Mouse (Mus musculus): ENCODE measurements at regions not wholly inside any gene's neighbourhood (a gene's known extent, or its start where the extent isn't known, plus 50 kb on each side); places are given as distances from the start of the nearest gene placed in this dataset.

DNA sequence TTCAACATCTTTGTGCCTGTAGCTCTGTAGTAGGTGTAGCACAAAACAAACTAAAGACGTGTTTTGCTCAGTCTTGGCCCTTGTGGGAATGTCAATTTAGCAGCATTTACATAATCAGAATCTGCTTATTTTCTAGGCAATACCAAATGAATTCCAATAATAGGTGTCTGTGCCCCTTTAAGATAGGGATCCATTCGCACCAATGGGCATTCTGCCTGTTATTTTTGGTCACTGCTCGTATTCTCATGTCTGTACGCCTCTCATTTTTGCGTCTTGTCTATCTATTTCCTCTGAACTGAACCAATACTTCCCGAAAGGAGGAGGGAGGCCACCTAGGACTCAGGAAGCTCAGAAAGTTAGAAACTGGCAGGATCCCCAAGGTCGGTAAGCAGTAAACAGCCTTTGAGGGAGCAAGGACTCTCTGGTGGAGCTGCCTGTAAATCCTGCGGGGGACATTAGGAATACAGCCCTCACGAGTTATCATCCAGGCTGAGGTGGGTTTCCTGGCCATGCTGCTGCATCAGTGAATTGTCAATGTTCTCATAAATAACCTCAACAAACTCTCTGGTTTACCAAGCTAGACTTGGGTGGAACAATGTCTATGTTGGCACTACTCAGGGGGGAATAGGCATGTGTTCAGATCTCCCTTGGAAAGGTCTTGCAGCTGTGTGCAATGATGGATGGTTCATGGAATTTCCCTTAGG, 86.5 kb upstream of the 1700025G04Rik start:
- Histone ChIP-seq H3K27ac (no peak overlapping the region), H3K9ac (no peak overlapping the region), H3K36me3 (no peaks in the 10 kb centered on the region), H3K4me1 (replicated peaks) (no peaks in the 10 kb centered on the region), H3K4me3 (replicated peaks) (no peak overlapping the region), H3K27me3 (replicated peaks) (no peaks in the 10 kb centered on the region), H3K4me2 (replicated peaks) (no peak overlapping the region), H3K9me3 (no peaks in the 10 kb centered on the region)
- WGBS, result 83% methylated on average over 9 of the region's 9 CpGs
- no peak for ATAC-seq

DNA sequence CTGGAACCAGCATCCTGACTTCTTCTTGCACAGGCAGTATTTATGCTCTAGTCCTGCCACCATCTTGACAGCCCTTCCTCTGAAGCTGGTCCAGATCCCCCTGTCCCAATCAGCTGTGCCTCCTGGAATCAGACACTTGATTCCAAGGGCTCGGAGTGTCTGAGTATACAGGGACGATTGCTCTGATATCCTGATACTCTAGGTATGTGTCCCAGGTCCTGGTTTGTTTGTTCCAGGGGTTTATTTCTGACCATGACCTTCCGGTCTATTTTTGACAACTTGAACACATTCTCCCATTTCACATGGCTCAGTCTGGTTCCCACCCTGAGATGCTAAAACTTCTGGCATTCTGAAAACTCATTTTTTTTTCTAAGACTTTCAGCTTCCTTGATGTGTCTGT, 85.8 kb upstream of the 1700025G04Rik start:
- WGBS, result 88% methylated on average over 3 of the region's 3 CpGs
- no peak for ATAC-seq
- Histone ChIP-seq H3K27me3 (replicated peaks) (no peaks in the 10 kb centered on the region), H3K4me3 (replicated peaks) (no peak overlapping the region), H3K9me3 (no peaks in the 10 kb centered on the region), H3K4me2 (replicated peaks) (no peak overlapping the region), H3K27ac (no peak overlapping the region), H3K36me3 (no peaks in the 10 kb centered on the region), H3K4me1 (replicated peaks) (no peaks in the 10 kb centered on the region), H3K9ac (no peak overlapping the region)

DNA sequence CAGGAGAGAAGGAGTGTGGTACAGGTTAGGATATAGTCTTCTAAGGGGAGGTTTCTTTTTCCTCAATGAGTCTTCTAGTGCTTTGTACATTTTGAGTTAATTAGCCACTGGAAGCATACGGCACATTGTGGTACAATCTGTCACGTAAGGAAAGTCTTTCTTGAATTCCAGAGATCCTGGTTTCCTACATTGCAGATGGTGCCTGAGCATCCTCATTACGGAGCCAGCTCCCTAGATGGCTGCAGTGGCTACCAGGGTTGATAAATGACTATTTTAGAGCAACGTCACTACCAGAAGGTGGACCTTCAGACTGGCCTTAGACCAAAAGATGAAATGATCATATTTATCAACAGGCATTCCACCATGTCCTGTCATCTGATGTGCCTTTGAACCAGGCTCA, 84.5 kb upstream of the 1700025G04Rik start:
- no peak overlapping the region for H3K4me3 ChIP-seq (replicated peaks)
- H3K9me3 ChIP-seq, result no peaks in the 10 kb centered on the region
- H3K4me1 ChIP-seq (replicated peaks), result no peaks in the 10 kb centered on the region
- H3K9ac ChIP-seq, result no peak overlapping the region
- ATAC-seq, result no peak
- H3K36me3 ChIP-seq, result no peaks in the 10 kb centered on the region
- H3K4me2 ChIP-seq (replicated peaks), result no peak overlapping the region
- no peak overlapping the region for H3K27ac ChIP-seq
- 93% methylated on average over 4 of the region's 4 CpGs for WGBS
- no peaks in the 10 kb centered on the region for H3K27me3 ChIP-seq (replicated peaks)

DNA sequence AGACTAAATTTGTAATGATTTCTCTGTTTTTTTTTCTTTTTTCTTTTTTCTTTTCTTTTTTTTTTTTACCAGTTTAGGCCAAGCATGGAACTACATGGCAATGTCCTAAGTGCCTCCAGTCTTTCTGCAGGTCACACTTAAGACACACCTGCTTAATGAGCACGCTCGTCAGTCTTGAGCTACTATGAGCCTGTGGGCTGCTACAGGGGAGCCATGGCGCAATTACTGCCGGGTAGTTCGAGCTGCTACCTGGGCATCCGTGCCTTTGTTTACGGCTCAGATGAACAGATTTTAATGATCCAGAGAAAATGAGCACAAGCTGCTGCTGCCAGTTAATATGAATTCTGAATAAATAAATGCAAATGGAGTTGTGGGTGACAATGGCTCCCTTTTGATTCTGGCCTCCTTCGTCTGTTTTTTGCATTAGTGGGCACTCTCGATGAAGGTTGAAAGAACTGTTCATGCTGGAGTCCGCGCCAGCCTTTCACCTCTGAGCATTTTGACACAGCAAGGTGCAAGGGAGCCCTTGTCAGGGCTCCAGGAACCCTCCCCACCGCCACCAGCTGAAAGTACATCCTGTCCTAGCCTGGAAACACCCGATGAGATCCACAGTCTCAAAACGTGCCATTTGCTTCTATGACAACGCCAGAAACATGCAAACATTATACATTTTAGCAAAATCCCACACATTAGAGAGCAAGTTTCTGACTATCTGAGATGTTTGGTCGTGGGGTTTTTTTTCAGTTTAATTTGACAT, 81.3 kb upstream of the 1700025G04Rik start:
- Histone ChIP-seq H3K27ac (no peak overlapping the region), H3K9me3 (no peaks in the 10 kb centered on the region), H3K36me3 (no peaks in the 10 kb centered on the region), H3K4me3 (replicated peaks) (no peak overlapping the region), H3K4me1 (replicated peaks) (no peaks in the 10 kb centered on the region; the same call in 1 of the 2 replicates), H3K9ac (no peak overlapping the region), H3K27me3 (replicated peaks) (no peaks in the 10 kb centered on the region), H3K4me2 (replicated peaks) (no peak overlapping the region)
- 84% methylated on average over 16 of the region's 16 CpGs for WGBS
- no peak for ATAC-seq

DNA sequence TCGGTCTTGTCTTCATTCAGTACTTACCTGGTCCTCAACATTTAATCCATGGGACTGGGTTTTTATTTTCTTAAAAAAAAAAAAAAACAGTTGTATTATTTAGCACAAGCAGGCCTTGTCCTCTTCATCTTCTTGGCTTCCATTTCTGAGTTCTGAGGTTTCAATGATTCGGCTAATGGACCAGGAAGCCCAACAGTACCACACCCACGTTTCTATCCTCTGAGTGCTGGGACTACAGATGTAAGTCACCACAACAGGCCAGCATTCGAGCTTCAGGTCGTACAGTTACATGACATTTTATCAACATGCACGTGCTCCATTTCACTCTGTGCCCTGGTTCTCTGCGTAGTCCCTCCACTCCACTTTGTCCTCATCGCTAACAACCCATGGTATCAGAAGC, 80.7 kb upstream of the 1700025G04Rik start:
- no peaks in the 10 kb centered on the region for H3K36me3 ChIP-seq
- H3K4me1 ChIP-seq (replicated peaks), result no peaks in the 10 kb centered on the region; the same call in 1 of the 2 replicates
- H3K4me3 ChIP-seq (replicated peaks), result no peak overlapping the region
- H3K9me3 ChIP-seq, result no peaks in the 10 kb centered on the region
- H3K9ac ChIP-seq, result no peak overlapping the region
- WGBS, result 92% methylated on average over 8 of the region's 8 CpGs
- H3K27me3 ChIP-seq (replicated peaks), result no peaks in the 10 kb centered on the region
- H3K27ac ChIP-seq, result no peak overlapping the region
- ATAC-seq, result no peak
- no peak overlapping the region for H3K4me2 ChIP-seq (replicated peaks)

DNA sequence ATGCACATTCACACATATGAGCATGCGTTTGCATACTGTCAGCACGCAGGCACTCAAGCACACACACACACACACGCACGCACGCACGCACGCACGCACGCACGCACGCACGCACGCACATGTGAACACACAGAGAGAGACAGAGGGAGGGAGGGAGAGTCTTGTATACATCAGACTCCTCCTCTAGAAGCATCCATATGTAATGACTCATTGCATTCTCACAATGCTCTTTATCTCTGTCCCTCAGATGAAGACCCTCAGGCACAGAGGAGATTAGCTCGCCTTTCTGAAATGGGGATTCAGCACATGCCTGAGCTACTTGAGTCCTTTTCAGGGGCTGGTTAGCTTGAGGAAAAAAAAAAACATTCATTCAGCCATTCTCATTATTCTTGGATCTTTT, 79.6 kb upstream of the 1700025G04Rik start:
- H3K4me2 ChIP-seq (replicated peaks), result no peak overlapping the region
- H3K4me3 ChIP-seq (replicated peaks), result no peak overlapping the region
- H3K4me1 ChIP-seq (replicated peaks), result no peaks in the 10 kb centered on the region; the same call in 1 of the 2 replicates
- H3K9ac ChIP-seq, result no peak overlapping the region
- WGBS, result 94% methylated on average over 14 of the region's 14 CpGs
- no peaks in the 10 kb centered on the region for H3K36me3 ChIP-seq
- no peak overlapping the region for H3K27ac ChIP-seq
- no peaks in the 10 kb centered on the region for H3K27me3 ChIP-seq (replicated peaks)
- no peak for ATAC-seq
- no peaks in the 10 kb centered on the region for H3K9me3 ChIP-seq

DNA sequence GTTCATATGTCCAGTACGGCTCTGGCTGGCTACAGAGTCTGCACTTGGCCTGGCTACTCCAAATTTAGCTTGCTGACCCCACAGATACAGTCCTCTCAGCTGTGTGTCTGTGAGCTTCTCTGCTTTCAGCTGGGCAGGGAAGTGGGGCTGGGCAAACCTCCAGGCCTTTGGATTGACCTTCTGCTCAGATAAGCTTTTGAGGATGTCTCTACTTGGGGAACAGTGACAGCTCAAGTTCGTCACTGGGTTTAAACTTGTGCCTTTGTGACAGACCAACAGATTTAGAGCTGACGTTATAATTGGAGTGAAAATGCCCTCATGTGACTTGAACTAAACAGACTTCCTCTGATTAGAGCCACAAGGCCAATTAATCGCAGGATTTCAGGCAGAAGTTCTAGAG, 78.4 kb upstream of the 1700025G04Rik start:
- Histone ChIP-seq H3K4me3 (replicated peaks) (no peak overlapping the region), H3K36me3 (no peaks in the 10 kb centered on the region), H3K27ac (no peak overlapping the region), H3K9me3 (no peaks in the 10 kb centered on the region), H3K27me3 (replicated peaks) (no peaks in the 10 kb centered on the region), H3K4me1 (replicated peaks) (no peaks in the 10 kb centered on the region; the same call in 1 of the 2 replicates), H3K9ac (no peak overlapping the region), H3K4me2 (replicated peaks) (no peak overlapping the region)
- ATAC-seq, result no peak
- 59% methylated on average over 4 of the region's 4 CpGs for WGBS

DNA sequence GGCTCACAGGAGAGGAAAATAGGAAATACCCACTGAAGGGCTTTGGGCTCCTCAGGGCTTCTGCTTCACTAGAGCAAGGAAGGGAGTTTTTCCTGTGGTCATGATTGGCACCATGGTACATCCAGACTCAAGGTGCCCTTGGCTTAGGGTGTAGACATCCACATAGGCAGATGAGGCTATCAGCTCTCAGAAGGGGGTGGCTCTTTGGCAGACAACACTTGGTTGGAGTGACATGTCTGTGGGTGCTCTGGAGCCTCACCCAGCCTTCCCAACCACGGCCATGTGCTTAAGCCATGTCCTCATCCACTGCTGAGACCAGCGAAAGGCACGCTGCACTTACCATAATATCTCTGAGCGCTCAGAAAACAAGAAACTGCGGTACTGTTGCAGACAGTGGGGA, 77.8 kb upstream of the 1700025G04Rik start:
- 94% methylated on average over 5 of the region's 5 CpGs for WGBS
- no peak for ATAC-seq
- H3K27me3 ChIP-seq (replicated peaks), result no peaks in the 10 kb centered on the region
- H3K4me3 ChIP-seq (replicated peaks), result no peak overlapping the region
- H3K4me2 ChIP-seq (replicated peaks), result no peak overlapping the region
- H3K27ac ChIP-seq, result no peak overlapping the region
- no peak overlapping the region for H3K9ac ChIP-seq
- no peaks in the 10 kb centered on the region for H3K9me3 ChIP-seq
- no peaks in the 10 kb centered on the region; the same call in 1 of the 2 replicates for H3K4me1 ChIP-seq (replicated peaks)
- H3K36me3 ChIP-seq, result no peaks in the 10 kb centered on the region

DNA sequence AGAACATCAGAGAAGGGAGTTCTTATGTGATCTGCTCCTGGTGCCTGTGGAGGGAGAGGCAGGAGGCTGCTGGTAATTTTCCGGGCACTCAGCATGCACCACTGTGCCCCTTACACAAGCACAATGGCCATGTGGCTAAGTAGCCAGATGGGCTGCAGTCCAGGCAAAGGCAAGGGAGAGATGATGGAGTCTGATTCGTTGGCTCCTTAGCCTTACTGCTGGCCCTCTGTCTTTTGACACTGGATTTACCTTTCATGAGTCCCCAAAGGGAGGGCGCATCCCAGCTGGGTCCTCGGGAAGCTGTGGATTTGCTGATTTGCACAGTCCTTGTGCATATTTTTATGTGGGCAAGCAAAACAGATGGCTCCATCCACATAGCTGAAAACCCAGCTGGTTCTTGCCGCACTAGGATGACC, 75.6 kb upstream of the 1700025G04Rik start:
- no peak overlapping the region for H3K27ac ChIP-seq
- no peak for ATAC-seq
- 76% methylated on average over 5 of the region's 5 CpGs for WGBS

DNA sequence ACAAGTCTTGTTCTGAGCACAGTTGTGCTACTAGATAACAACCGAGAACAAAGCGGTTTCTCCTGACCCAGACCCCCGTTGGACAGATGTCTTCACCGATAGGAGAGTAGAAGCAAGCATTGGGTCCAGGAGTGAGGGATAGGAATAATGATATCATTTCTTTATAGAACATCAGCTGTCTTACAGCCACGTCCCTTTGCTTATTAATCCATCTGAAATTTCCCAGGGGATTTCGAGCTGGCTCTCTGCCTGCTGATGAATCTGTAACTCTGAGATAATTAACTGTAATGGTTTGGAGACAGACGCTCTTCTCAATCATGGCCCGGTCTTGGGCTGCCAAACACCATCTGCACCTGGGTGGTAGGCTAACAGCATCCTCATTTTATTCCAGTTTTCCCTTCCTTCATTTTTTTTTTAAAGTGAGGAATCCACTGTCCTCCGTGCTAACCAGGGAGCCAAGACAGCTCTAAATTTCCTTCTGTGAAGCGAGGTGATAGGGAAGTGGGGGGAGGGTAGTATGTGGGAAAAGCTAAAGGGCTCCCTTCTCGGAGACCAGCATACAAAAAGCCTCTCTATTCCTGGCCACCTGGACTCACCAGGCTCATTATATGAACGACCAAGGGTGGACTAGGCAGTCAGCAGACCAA, 75.0 kb upstream of the 1700025G04Rik start:
- H3K36me3 ChIP-seq, result no peaks in the 10 kb centered on the region
- no peak overlapping the region for H3K4me3 ChIP-seq (replicated peaks)
- H3K9ac ChIP-seq, result no peak overlapping the region
- H3K27me3 ChIP-seq (replicated peaks), result no peaks in the 10 kb centered on the region
- ATAC-seq, result no peak
- 56% methylated on average over 12 of the region's 12 CpGs for WGBS
- no peaks in the 10 kb centered on the region for H3K9me3 ChIP-seq
- H3K27ac ChIP-seq, result no peak overlapping the region
- no peaks in the 10 kb centered on the region; the same call in 1 of the 2 replicates for H3K4me1 ChIP-seq (replicated peaks)
- H3K4me2 ChIP-seq (replicated peaks), result no peak overlapping the region

More for the DNA sequence above, 75.6 kb upstream of the 1700025G04Rik start:
- Histone ChIP-seq H3K36me3 (no peaks in the 10 kb centered on the region), H3K4me2 (replicated peaks) (no peak overlapping the region), H3K4me3 (replicated peaks) (no peak overlapping the region), H3K9ac (no peak overlapping the region), H3K9me3 (no peaks in the 10 kb centered on the region), H3K4me1 (replicated peaks) (no peaks in the 10 kb centered on the region; the same call in 1 of the 2 replicates), H3K27me3 (replicated peaks) (no peaks in the 10 kb centered on the region)

DNA sequence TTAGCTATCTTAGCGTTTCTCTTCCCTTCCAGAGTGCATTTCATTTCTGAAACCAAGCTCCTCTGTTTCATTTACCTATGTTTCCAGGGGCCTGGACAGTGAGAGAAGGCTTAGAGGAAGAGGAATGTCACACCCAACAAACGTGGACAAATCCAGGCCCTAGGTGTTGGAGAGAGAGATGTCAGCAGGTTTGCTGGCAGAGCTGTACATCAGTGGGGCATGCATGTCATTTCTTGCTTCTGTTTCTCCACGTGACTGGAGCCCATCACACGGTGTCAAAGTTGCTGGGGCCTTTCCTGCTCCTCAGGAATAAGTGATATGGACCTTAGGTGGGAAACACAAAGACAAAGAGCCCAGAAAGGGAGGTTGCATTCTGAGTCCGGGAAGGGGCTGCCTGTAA, 74.3 kb upstream of the 1700025G04Rik start:
- H3K27ac ChIP-seq, result no peak overlapping the region
- WGBS, result 67% methylated on average over 5 of the region's 5 CpGs
- H3K9ac ChIP-seq, result no peak overlapping the region
- no peaks in the 10 kb centered on the region for H3K27me3 ChIP-seq (replicated peaks)
- no peak overlapping the region for H3K4me3 ChIP-seq (replicated peaks)
- no peak overlapping the region for H3K4me2 ChIP-seq (replicated peaks)
- H3K4me1 ChIP-seq (replicated peaks), result no peaks in the 10 kb centered on the region; the same call in 1 of the 2 replicates
- ATAC-seq, result no peak
- H3K9me3 ChIP-seq, result no peaks in the 10 kb centered on the region
- H3K36me3 ChIP-seq, result no peaks in the 10 kb centered on the region

DNA sequence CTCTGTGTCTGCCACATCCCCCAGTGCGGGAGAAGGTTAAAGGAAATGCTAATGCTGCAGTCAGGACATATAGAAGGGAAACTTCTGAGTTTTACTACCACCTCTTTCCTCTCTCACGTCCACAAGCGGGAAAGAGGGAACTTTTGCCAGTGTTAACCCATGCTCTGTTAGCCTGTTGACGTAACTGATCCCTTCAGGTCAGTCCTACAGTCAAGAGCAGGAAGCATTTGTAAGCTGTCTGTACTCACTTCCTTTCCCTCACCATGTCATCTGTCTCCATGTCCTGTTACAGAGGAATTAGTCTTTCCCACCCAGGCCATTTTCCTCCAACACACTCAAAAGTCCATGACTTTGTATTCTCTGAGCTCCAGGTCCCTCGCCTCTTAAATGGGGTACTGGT, 62.5 kb upstream of the 1700025G04Rik start:
- ATAC-seq, result no peak
- no peak overlapping the region for H3K27ac ChIP-seq
- no peaks in the 10 kb centered on the region for H3K9me3 ChIP-seq
- H3K4me2 ChIP-seq (replicated peaks), result no peak overlapping the region
- H3K36me3 ChIP-seq, result no peaks in the 10 kb centered on the region
- 53% methylated on average over 5 of the region's 5 CpGs for WGBS
- no peak overlapping the region for H3K9ac ChIP-seq
- no peaks in the 10 kb centered on the region for H3K4me1 ChIP-seq (replicated peaks)
- no peak overlapping the region for H3K4me3 ChIP-seq (replicated peaks)
- no peaks in the 10 kb centered on the region for H3K27me3 ChIP-seq (replicated peaks)
